Mouse (Mus musculus): ENCODE measurements around the gene Nipa1. TPM values are rescaled to one million over a fixed set of nuclear protein-coding genes. Genes with fewer than 3 reads are reported as not detected.

Nipa1 gene
- polyA plus RNA-seq, 1 experiment from 2014 or later = 4.2 TPM

- Histone ChIP-seq H3K27ac (no peak overlapping the region), H3K36me3 (ENCODE audit: inconsistent target) (peaks cover 25% of the 10 kb centered on the region), H3K4me3 (ENCODE audit: inconsistent target) (no peak overlapping the region), H3K79me2 (ENCODE audit: inconsistent target) (peaks cover 39% of the 10 kb centered on the region; the same call in 1 of the 2 replicates)
- WGBS (ENCODE audit: missing documents) = 92% methylated on average over 2 of the region's 2 CpGs
These were observed 84.7 kb downstream of the Nipa1 start for GRCm38 (mm10) chr7:55935025-55935424.

GRCm38 (mm10) chr7:55928649-55929048 is 91.1 kb downstream of the Nipa1 start:
- Histone ChIP-seq H3K27ac (no peak overlapping the region), H3K4me3 (ENCODE audit: inconsistent target) (no peak overlapping the region), H3K79me2 (ENCODE audit: inconsistent target) (no peaks in the 10 kb centered on the region), H3K36me3 (ENCODE audit: inconsistent target) (peaks cover 65% of the 10 kb centered on the region)
- whole genome bisulfite sequencing (ENCODE audit: missing documents) = 75% methylated on average over 2 of the region's 2 CpGs

Other genes starting within 250 kb of the Nipa1 start
- 9.2 to 15.7 TPM (median 14.6 TPM) in 3 replicates for gene Tubgcp5, start 225.8 kb downstream of the Nipa1 start, polyA plus RNA-seq (2018)
- gene Cyfip1, start 178.2 kb downstream of the Nipa1 start, polyA plus RNA-seq (2018) = 87.4 to 196 TPM (median 94.6 TPM) in 3 replicates
- gene Nipa2, start 57.5 kb downstream of the Nipa1 start, polyA plus RNA-seq (2018) = 46.8 to 70.3 TPM (median 57.8 TPM) in 3 replicates
- gene Herc2, start 30.2 kb upstream of the Nipa1 start, polyA plus RNA-seq (2018) = 15.6 to 19.5 TPM (median 16.6 TPM) in 3 replicates
- gene Oca2, start 219.8 kb upstream of the Nipa1 start, polyA plus RNA-seq (2018) = not detected in 3 replicates